Mouse (Mus musculus): ENCODE data around the gene Cmklr1.

Cmklr1 gene

DNA sequence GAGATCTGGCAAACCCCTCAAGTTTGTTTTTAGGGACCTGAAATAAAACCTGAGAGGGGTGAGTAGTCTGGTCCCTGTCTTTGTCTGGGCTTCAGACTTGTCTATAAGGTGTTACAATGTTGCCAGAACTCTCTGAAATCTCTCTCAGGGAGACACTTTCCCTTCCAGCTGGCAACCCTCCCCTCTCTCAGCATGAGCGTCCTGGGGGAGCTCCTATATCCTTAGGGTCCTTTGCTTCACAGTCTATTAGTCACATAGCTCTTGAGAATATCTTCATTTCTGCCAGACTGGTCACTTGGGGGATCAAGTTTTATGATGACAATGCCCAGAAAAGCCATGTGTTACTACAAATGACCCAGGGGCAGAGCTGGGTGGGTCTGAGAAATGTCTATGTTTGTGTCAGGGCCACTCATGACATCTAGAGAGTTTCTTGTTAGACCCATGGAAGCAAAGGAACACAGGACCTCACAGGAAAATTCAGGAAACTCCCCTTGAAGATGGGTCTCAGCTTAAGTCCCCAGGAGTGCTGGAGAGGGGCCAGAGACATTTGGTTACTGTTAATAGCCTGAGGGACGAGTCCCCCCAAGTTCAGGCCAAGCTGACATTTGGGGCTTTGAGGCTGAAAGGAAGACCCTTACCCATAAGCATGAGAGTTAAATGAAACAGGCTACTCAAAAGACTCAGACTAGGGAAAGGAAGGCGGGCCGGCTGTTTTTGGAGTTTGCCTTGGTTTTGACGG is 66.6 kb downstream of the Cmklr1 start:
- DNase-seq: no peak

DNA sequence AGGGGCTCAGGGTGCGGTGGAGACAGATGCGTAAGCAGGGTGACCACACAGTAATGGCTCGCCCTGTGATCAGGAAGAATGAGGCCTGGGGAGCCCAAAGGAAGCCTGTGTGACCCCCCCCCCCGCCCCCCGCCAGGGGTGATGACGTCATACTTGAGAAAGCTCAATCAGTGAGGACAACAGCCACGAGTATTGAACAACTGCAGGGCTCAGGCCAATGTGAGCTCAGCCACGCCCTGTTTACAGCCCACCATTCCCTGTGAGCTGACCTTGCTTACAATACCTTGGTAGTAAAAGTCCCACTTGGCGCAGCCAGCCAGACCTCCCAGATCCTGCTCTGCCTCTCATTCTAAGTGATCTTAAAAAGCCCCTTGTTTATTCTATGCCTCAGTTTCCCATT is 69.4 kb downstream of the Cmklr1 start:
- DNase-seq: no peak

DNA sequence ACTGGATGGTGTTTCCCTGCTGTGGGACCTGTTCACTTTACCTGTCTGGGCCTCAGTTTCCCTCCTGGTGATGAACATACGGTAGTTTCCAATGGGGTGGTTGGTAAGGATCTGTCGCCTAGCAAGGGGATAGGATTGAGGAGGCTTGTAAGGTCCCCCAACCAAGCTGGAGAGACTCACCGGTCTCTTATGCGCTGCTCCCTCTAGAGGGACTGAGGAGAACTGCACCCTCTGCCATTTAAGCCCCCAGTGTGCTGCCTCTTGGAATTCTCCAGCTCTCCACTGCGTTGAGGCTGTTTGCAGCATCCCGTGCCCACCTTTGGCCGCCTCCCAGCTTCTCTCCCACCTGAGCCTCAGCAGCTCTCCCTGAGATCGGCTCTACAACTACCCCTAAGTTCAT is 70.0 kb downstream of the Cmklr1 start:
- peak; percentile 21 for DNase-seq

DNA sequence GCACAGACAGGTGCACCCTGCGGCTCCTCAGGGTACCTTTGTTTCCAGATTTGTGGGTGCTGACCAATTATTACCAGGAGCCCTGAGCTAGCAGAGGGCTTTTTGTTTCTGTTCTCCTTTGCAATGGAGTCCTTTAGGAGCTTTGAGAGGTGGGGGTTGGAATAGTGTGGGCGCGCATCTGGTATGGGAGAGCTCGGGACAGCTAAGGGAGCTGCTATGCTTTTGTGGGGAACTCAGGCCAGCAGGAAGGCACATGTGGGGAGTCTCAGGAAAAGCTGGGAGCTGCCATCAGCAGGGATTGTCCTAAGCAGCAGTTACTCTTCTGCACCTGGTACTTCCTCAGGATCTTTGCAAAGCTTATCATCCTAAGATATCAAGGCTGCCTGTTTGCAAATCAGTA is 71.1 kb downstream of the Cmklr1 start:
- no peak for DNase-seq

- no peak for DNase-seq
These were observed 71.8 kb downstream of the Cmklr1 start for GRCm38 (mm10) chr5:113578428-113578827.

DNA sequence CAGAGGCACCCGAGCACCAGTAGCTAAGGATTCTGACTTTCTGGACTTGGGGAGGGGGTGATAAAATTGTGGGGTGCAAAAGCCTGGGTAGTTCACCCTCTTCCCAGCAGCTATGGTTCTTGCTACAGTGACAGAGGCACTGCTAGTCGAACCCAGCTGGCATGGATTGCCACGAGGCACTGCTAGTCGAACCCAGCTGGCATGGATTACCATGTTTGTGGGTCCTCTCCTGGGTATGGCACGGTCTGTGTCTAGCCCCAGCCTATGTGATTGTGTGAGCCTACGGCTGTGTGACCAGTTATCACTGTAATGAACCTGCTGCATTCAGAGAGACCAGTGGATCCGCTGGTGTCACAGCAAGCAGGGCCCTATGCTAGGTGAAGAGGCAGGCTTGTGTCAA is 72.7 kb downstream of the Cmklr1 start:
- no peak for DNase-seq

GRCm38 (mm10) chr5:113570056-113570717 is 80.0 kb downstream of the Cmklr1 start:
- no peak for DNase-seq

DNA sequence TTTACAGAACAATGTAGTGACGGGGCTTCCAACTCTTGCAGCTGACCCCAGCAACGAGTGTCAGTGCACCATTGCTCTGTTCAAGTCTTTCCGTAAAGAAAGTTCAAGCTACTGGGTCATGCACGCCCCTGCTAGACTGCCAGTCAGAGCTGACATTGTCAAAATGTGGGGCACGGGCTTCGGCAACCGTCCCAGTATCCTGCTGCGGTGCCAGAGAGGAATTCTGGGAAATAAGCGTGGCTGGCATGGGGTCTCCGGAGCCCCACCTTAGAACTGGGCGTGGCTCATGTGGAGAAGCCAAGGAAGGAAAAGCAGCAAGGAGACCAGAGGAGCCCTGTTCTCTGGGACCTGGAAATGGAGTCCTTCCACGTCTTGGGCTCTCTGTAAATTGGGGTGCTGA is 84.4 kb downstream of the Cmklr1 start:
- no peak for DNase-seq

DNA sequence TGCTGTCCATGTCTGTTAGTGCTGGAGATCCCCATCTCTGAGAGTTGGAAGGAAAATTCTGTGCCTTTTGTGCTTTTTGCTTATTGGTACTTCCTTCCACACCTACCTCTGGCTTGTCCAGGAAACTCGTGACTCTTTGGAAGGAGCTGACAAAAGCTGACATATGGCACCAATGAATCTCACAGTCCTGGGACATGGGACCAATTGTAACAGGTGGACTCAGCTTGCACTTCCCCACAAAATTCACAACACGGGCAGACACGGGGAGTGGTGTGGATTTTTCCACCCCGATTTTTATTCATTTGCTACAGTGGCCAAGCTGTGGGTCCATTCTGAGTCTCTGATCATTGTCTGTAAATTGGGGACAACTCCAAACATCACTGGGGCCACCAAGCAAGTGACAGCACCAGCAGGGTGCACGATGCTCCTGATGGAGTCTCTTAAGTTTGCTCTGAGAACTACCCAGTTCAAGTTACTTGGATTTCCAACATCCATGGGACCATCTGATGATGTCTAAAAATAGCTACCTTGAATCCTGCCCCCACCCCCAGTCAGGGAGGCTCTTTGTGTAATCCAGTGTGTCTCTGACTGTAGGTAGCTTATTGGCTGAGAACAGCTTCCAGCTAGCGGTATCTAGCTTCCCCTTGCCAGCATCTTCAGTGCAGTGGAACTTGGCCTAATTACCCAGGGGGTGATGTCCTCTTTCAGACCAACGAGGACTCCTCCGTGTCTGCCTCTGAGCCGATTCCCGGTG is 84.9 kb downstream of the Cmklr1 start:
- no peak for DNase-seq

DNA sequence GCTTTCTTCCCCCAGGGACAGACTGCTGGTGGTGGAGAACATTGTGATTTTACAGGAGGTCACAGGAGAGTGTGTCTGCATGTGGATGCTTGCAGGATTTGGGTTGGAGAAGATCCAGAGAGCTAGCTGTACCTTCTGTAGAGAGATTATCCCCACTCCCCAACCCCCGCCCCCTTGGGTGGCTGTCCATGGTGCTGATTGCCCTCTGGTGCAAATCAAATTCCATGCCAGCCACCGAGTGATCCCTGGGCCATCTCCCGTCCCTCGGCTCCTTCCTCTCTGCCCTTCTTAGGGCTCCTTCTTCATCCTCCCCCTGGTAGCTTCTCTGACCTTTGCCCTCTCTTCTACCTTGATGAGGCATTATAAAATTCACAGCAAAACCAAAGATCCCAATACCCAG is 85.8 kb downstream of the Cmklr1 start:
- DNase-seq: no peak
